Mouse (Mus musculus): ENCODE results near the gene Negr1. TPM values are rescaled to one million over a fixed set of nuclear protein-coding genes. Genes with fewer than 3 reads are reported as not detected.

Negr1 gene
- polyA plus RNA-seq, 1 experiment from 2014 or later, result 2.9 TPM

DNA sequence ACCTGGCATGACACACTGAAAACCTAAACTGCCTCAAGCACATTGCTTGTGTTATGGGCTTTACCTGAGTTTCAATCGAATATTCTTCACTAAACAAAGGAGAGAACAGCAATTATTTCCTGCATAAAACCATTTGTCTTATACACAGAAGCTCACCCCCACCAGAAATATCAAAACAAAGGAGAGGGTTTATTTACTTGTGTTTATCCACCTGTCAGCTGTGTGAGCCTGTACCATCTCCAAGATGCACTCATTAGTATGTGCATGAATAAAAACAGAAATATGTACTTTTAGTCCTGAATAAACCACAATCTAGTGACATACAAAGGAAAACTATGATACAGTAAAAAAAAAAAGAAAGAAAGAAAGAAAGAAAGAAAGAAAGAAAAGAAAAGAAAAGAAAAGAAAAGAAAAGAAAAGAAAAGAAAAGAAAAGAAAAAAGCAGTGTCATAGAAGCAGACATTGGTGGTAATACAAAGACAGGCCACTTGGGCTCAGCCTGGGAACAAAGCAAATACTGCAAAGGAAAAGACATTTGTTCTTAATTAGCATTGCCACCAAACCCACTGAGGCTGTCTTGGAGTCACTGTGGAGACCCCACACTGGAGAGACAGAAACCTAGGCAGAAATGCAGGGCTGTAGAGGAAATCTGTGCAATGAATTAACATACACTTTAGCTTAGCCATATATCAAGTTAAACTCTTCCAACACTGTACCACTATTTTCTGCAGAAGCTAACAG lies 193.4 kb downstream of the Negr1 start:
- WGBS, result 69% methylated on average over 1 of the region's 1 CpGs
- no peaks in the 10 kb centered on the region for H3K36me3 ChIP-seq
- no peaks in the 10 kb centered on the region for H3K9me3 ChIP-seq
- no peak overlapping the region for H3K4me2 ChIP-seq
- ATAC-seq (ENCODE audit: insufficient number of reproducible peaks, insufficient read depth, low FRiP score, low TSS enrichment, low read depth), result no peak
- H3K4me1 ChIP-seq (replicated peaks), result no peaks in the 10 kb centered on the region
- H3K9ac ChIP-seq (replicated peaks), result no peak overlapping the region
- no peak overlapping the region for H3K27ac ChIP-seq
- no peaks in the 10 kb centered on the region for H3K27me3 ChIP-seq
- no peak overlapping the region for H3K4me3 ChIP-seq (replicated peaks)

DNA sequence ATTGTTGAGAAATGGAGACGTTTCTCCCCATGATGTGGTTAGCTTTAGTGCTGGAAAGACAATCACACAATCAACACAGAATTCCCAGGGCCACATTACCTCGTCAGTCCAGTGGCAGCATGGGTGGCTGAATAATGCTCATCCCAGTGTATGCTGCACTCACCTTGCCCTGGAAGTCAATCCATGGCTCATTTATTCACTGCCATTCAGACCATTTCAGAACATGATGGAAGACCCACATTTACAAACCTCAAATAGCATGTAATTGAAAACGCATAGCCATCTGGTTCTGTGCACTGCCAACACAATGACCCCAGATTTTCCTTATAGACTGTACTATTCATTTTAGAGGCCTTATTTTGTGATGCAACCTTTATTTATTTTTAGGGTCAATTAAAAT lies 203.4 kb downstream of the Negr1 start:
- 74% methylated on average over 3 of the region's 3 CpGs for WGBS

DNA sequence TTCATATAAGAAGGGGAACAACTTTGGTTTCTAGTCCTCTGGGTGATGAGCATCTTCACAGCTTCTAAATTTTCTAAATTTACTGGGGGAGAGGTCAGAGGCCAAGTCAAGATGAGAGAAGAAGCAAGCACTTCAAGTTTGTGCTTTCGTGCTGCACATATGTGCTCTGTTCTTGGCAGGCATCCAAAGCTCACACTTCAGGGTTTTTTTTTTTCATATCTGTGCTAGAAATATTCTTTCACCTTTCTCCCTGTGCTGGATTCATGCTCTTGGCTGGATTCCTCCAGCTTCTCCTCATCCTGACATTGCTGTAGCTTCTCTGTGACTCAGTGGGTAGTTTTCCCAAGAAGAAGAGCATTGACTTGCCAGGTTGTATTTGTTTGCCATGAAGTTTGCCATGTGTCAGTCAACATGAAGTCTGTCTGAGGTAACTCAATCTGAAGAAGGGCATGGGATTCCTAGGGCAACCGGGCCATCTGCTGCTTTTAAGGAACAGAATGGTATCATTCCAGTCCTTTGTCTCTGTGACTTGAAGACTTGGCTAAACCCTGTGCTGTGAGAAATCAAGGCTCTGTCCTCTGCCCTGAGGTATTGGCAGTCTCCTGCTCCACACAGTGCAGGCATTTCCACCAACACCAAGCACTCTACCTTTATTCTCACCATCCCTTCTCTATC lies 204.7 kb downstream of the Negr1 start:
- 48% methylated on average over 2 of the region's 2 CpGs for WGBS
- no peak overlapping the region for H3K27ac ChIP-seq
- H3K36me3 ChIP-seq, result no peaks in the 10 kb centered on the region
- H3K9me3 ChIP-seq, result no peaks in the 10 kb centered on the region
- H3K27me3 ChIP-seq, result no peaks in the 10 kb centered on the region
- H3K4me1 ChIP-seq (replicated peaks), result peaks cover 9% of the 10 kb centered on the region
- no peak overlapping the region for H3K4me3 ChIP-seq (replicated peaks)
- no peak for ATAC-seq (ENCODE audit: insufficient number of reproducible peaks, insufficient read depth, low FRiP score, low TSS enrichment, low read depth)
- no peak overlapping the region for H3K4me2 ChIP-seq
- no peak overlapping the region for H3K9ac ChIP-seq (replicated peaks)

More for the DNA sequence above, 203.4 kb downstream of the Negr1 start:
- no peak for ATAC-seq (ENCODE audit: insufficient number of reproducible peaks, insufficient read depth, low FRiP score, low TSS enrichment, low read depth)
- no peak overlapping the region for H3K9ac ChIP-seq (replicated peaks)
- no peaks in the 10 kb centered on the region for H3K36me3 ChIP-seq
- H3K27ac ChIP-seq, result no peak overlapping the region
- no peak overlapping the region for H3K4me3 ChIP-seq (replicated peaks)
- no peak overlapping the region for H3K4me2 ChIP-seq
- peaks cover 9% of the 10 kb centered on the region for H3K4me1 ChIP-seq (replicated peaks)
- no peaks in the 10 kb centered on the region for H3K9me3 ChIP-seq
- no peaks in the 10 kb centered on the region for H3K27me3 ChIP-seq

DNA sequence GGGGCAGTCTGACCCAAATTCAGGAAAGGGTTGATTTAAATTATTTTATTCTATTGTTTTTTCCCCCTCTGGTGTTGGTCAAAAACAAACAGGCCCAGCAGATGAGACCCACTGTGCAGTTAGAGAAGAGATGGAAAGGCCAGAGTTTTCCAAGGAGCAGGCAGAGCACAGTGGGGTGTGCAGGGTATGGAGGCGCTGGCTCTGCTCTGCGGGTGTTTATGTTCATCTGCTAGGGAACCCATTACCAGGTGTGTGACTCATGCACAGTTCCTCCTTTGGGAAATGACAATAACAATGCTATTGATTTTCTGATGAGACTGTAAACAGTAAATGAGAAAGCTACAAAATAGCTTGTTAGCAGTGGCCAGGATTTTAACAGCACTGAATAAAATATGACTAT lies 210.0 kb downstream of the Negr1 start:
- no peak for ATAC-seq (ENCODE audit: insufficient number of reproducible peaks, insufficient read depth, low FRiP score, low TSS enrichment, low read depth)
- 60% methylated on average over 2 of the region's 2 CpGs for WGBS
- no peaks in the 10 kb centered on the region for H3K27me3 ChIP-seq

DNA sequence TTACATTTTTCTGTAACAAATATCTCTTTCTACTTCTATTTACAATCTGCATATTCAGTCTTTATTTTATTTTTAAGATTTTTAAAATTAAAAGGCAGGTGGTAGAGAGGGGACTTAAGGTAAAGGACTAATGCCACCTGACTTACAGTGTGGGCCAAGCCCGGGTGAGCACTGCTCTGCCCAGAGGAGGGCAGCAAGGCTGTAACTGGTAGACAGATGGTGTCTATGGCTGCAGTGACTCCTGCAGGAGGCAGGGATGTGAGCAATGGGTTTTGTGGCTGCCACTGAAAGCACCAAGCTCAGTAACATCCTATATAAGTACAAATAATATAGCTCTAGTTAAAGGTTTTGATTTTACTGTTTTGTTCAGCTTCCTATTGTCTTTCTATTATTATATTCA lies 210.5 kb downstream of the Negr1 start:
- H3K27me3 ChIP-seq, result no peaks in the 10 kb centered on the region
- no peak overlapping the region for H3K4me3 ChIP-seq (replicated peaks)
- WGBS, result 48% methylated on average over 1 of the region's 1 CpGs
- no peaks in the 10 kb centered on the region for H3K36me3 ChIP-seq
- no peaks in the 10 kb centered on the region for H3K9me3 ChIP-seq
- no peak for ATAC-seq (ENCODE audit: insufficient number of reproducible peaks, insufficient read depth, low FRiP score, low TSS enrichment, low read depth)
- no peak overlapping the region for H3K9ac ChIP-seq (replicated peaks)
- no peak overlapping the region for H3K4me2 ChIP-seq
- no peak overlapping the region for H3K27ac ChIP-seq
- H3K4me1 ChIP-seq (replicated peaks), result no peaks in the 10 kb centered on the region

More for the DNA sequence above, 210.0 kb downstream of the Negr1 start:
- Histone ChIP-seq H3K27ac (no peak overlapping the region), H3K9ac (replicated peaks) (no peak overlapping the region), H3K36me3 (no peaks in the 10 kb centered on the region), H3K4me2 (no peak overlapping the region), H3K4me3 (replicated peaks) (no peak overlapping the region), H3K9me3 (no peaks in the 10 kb centered on the region), H3K4me1 (replicated peaks) (no peaks in the 10 kb centered on the region)

DNA sequence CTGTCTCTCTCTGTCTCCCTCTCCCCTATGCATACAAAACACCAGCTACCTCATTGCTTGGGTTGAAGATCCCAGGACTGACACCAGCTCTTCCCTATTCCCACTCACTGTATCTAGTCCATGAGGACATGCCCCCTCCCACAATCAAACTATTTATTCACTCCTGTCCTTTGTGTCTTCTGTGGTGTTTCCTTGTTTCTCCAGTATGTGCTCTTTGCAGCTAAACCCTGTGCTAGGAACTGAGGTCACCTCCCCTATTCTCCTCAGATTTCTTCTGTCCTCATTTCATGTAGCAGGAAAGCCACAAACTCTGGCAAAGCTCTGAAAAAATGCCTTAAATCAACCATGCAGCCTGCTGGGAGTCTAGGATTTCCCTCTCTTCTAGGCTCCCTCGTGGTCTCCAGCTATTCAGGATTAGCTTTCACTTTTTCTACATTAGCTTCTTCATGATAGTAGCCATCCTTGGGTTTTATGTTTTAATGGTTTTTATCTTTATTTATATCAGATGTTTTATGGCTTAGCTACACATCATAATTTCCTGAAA lies 222.8 kb downstream of the Negr1 start:
- H3K4me3 ChIP-seq (replicated peaks), result no peak overlapping the region
- H3K9ac ChIP-seq (replicated peaks), result no peak overlapping the region
- no peak overlapping the region for H3K27ac ChIP-seq
- no peak for ATAC-seq (ENCODE audit: insufficient number of reproducible peaks, insufficient read depth, low FRiP score, low TSS enrichment, low read depth)
- 40% methylated on average over 1 of the region's 1 CpGs for WGBS
- no peaks in the 10 kb centered on the region for H3K9me3 ChIP-seq
- H3K27me3 ChIP-seq, result no peaks in the 10 kb centered on the region
- no peaks in the 10 kb centered on the region for H3K4me1 ChIP-seq (replicated peaks)
- no peak overlapping the region for H3K4me2 ChIP-seq
- no peaks in the 10 kb centered on the region for H3K36me3 ChIP-seq

DNA sequence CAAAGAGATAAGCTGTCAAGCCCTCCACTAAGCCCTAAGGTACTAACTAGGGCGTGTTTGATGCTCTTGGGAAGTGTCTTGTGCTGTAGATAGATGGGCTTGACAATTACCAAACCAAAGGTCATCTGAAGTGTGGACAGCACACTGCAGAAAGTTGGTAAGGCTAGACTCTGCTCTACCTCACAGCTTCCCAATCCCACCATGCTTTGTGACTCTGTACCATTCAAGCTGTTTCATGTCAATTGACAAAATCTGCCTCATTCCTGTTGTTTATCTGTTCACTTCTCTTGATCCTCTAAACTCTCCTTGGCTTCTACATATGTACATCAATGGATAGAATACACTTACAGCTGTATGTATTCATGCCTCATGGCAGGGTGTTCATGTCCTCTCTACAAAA lies 224.8 kb downstream of the Negr1 start:
- no peak overlapping the region for H3K4me2 ChIP-seq
- WGBS, result 44% methylated on average over 1 of the region's 1 CpGs
- no peak overlapping the region for H3K27ac ChIP-seq
- H3K4me1 ChIP-seq (replicated peaks), result no peaks in the 10 kb centered on the region
- H3K4me3 ChIP-seq (replicated peaks), result no peak overlapping the region
- no peaks in the 10 kb centered on the region for H3K27me3 ChIP-seq
- H3K9me3 ChIP-seq, result no peaks in the 10 kb centered on the region
- H3K36me3 ChIP-seq, result no peaks in the 10 kb centered on the region
- no peak overlapping the region for H3K9ac ChIP-seq (replicated peaks)
- ATAC-seq (ENCODE audit: insufficient number of reproducible peaks, insufficient read depth, low FRiP score, low TSS enrichment, low read depth), result no peak

DNA sequence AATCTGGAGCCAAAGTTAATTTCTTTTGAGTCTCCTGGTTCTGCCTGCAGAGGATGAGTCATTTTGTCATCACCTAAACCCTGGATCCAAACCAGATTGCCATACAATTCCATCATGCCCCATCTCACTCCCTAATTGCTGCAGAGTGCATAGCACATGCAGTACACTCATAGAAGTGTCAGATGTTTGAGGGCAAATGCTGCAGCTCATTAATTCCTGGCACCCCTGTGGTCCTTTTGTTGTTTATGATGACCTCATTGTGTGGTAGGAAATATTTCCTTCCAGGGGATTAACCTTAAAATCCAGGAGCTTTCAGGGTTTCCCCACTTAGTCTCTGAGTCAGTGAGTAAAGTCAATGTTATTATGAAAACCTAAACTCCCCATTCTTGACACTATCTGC lies 229.6 kb downstream of the Negr1 start:
- no peaks in the 10 kb centered on the region for H3K4me1 ChIP-seq (replicated peaks)
- no peaks in the 10 kb centered on the region for H3K27me3 ChIP-seq
- no peaks in the 10 kb centered on the region for H3K9me3 ChIP-seq
- H3K27ac ChIP-seq, result no peak overlapping the region
- ATAC-seq (ENCODE audit: insufficient number of reproducible peaks, insufficient read depth, low FRiP score, low TSS enrichment, low read depth), result no peak
- H3K4me2 ChIP-seq, result no peak overlapping the region
- H3K36me3 ChIP-seq, result no peaks in the 10 kb centered on the region
- no peak overlapping the region for H3K9ac ChIP-seq (replicated peaks)
- H3K4me3 ChIP-seq (replicated peaks), result no peak overlapping the region

DNA sequence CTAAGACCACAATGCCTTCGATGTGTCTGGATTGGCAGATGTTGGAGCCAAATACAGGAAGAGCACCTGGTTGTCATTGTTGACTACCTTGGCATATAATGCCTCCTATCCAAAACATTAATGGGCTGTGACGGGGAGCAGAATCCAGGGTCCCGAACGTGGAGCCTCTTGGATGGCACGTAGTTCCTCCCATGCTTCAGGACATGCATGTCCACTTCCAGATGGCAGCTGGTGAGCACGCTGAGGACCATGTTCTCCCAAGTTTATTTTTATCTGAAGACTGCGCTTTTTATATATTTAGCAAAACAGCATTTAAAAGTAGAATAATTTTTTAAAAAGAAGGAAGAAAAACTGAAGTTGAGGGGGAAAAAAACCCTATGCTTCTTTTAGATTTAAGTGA lies 231.1 kb downstream of the Negr1 start:
- 88% methylated on average over 7 of the region's 7 CpGs for WGBS
- Histone ChIP-seq H3K4me2 (no peak overlapping the region), H3K4me1 (replicated peaks) (no peaks in the 10 kb centered on the region), H3K27me3 (no peaks in the 10 kb centered on the region), H3K36me3 (no peaks in the 10 kb centered on the region), H3K9ac (replicated peaks) (no peak overlapping the region), H3K4me3 (replicated peaks) (no peak overlapping the region), H3K27ac (no peak overlapping the region), H3K9me3 (no peaks in the 10 kb centered on the region)
- ATAC-seq (ENCODE audit: insufficient number of reproducible peaks, insufficient read depth, low FRiP score, low TSS enrichment, low read depth), result no peak

DNA sequence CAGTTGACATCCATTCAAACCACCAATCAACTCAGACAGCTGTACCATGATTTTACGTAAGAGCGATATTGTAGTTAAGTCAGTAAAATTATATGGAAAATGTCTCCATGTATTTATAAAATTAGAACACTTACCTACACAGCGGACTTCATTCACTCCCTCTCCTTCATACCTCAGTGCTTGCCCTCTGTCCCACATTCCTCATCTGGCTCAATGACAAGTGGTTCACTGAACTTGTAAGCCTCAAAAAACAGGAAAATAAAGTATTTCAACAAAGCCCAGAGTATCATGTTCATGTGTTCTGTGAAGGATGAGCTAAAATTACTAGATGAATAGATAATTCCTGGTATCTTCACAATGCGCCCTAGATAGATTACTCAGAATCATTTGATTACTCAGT lies 232.5 kb downstream of the Negr1 start:
- H3K36me3 ChIP-seq, result no peaks in the 10 kb centered on the region
- H3K9me3 ChIP-seq, result no peaks in the 10 kb centered on the region
- H3K4me3 ChIP-seq (replicated peaks), result no peak overlapping the region
- H3K4me2 ChIP-seq, result no peak overlapping the region
- no peaks in the 10 kb centered on the region for H3K4me1 ChIP-seq (replicated peaks)
- ATAC-seq (ENCODE audit: insufficient number of reproducible peaks, insufficient read depth, low FRiP score, low TSS enrichment, low read depth), result no peak
- H3K9ac ChIP-seq (replicated peaks), result no peak overlapping the region
- H3K27me3 ChIP-seq, result no peaks in the 10 kb centered on the region
- no peak overlapping the region for H3K27ac ChIP-seq
- 93% methylated on average over 4 of the region's 4 CpGs for WGBS

DNA sequence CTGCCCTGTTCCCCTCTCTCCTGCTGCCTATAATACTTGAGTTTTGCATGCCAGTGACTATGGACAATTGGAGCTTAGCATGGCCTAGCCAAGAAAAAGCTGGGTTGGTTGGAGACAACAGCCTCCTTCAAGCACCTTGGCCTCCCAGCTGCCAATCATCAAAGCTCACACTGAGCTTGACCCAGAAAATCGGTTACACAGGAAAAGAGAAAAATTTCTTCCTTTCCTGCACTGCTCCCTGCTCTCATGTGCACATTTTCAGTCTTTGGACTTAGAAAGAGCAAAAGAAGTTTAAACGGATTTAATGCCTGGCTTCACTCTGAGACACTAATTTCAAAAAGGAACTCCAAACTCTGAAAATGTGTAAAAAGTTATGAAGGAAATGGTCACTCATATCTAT lies 233.0 kb downstream of the Negr1 start:
- Histone ChIP-seq H3K27ac (no peak overlapping the region), H3K9me3 (no peaks in the 10 kb centered on the region), H3K27me3 (no peaks in the 10 kb centered on the region), H3K36me3 (no peaks in the 10 kb centered on the region), H3K4me3 (replicated peaks) (no peak overlapping the region), H3K4me1 (replicated peaks) (no peaks in the 10 kb centered on the region), H3K9ac (replicated peaks) (no peak overlapping the region), H3K4me2 (no peak overlapping the region)
- no peak for ATAC-seq (ENCODE audit: insufficient number of reproducible peaks, insufficient read depth, low FRiP score, low TSS enrichment, low read depth)
- WGBS, result 55% methylated on average over 2 of the region's 2 CpGs
